Mouse (Mus musculus): ENCODE data around the gene Rtn3. TPM values are rescaled to one million over a fixed set of nuclear protein-coding genes. Genes with fewer than 3 reads are reported as not detected.
"Not testable (repeated sequence)": the region's sequence is repeated elsewhere in the genome, so short reads cannot be mapped to it uniquely, and the experiment has no call there.

The Rtn3 gene
- polyA plus RNA-seq, 2 experiments from 2014 or later, result 26.8 to 33.7 TPM

- ATAC-seq, result no peak
These were observed 61.2 kb downstream of the Rtn3 start for GRCm38 (mm10) chr19:7421602-7422591.

- ATAC-seq, result no peak
These were observed 62.1 kb downstream of the Rtn3 start for GRCm38 (mm10) chr19:7420841-7421601.

GRCm38 (mm10) chr19:7420108-7420507, 63.0 kb downstream of the Rtn3 start:
- ATAC-seq, result no peak

GRCm38 (mm10) chr19:7419134-7419533, 63.9 kb downstream of the Rtn3 start:
- ATAC-seq, result no peak

GRCm38 (mm10) chr19:7417911-7418849, 64.9 kb downstream of the Rtn3 start:
- peak; percentile 54 for ATAC-seq

GRCm38 (mm10) chr19:7416834-7417735, 66.0 kb downstream of the Rtn3 start, which contains the start of gene 2700081O15Rik:
2700081O15Rik (plus strand) TSS chr19:7417625.
- ATAC-seq, result no peak

- no peak for ATAC-seq
These were observed 66.9 kb downstream of the Rtn3 start for GRCm38 (mm10) chr19:7415916-7416833.

GRCm38 (mm10) chr19:7412361-7412760, 70.7 kb downstream of the Rtn3 start:
- ATAC-seq, result no peak

- ATAC-seq, result no peak
These were observed 78.4 kb downstream of the Rtn3 start for GRCm38 (mm10) chr19:7404623-7405229.

- ATAC-seq, result no peak
These were observed 82.4 kb downstream of the Rtn3 start for GRCm38 (mm10) chr19:7400635-7401034.

GRCm38 (mm10) chr19:7398898-7399297, 84.2 kb downstream of the Rtn3 start:
- ATAC-seq, result not testable (repeated sequence)

GRCm38 (mm10) chr19:7396867-7397826, 85.9 kb downstream of the Rtn3 start:
- not testable (repeated sequence) for ATAC-seq

GRCm38 (mm10) chr19:7388488-7388887, 94.6 kb downstream of the Rtn3 start:
- ATAC-seq, result no peak

GRCm38 (mm10) chr19:7386042-7386441, 97.0 kb downstream of the Rtn3 start:
- no peak for ATAC-seq

- peak; percentile 98 for ATAC-seq
These were observed 99.9 kb downstream of the Rtn3 start, which contains the start of gene Spindoc for GRCm38 (mm10) chr19:7382903-7383865. Spindoc (minus strand) TSS chr19:7382994.

- ATAC-seq, result peak; percentile 11
These were observed 100.7 kb downstream of the Rtn3 start for GRCm38 (mm10) chr19:7382248-7382902.

All from CD4-positive, CD25-positive, alpha-beta regulatory T cell, adult 4 months (primary cell).